Mouse (Mus musculus) ES-Bruce4 (cell line): Measurements from ENCODE around the gene Ppp3r1. TPM values are rescaled to one million over a fixed set of nuclear protein-coding genes. Genes with fewer than 3 reads are reported as not detected.
"Not testable (repeated sequence)": the region's sequence is repeated elsewhere in the genome, so short reads cannot be mapped to it uniquely, and the experiment has no call there.

Experiments used
- H3K27ac ChIP-seq: 2 replicates; pipeline ENCODE4 v1.5.1; 2012; ENCODE audit warnings: low read length, inconsistent platforms; ENCODE audit not compliant: insufficient read depth
- H3K27me3 ChIP-seq: 2 replicates; pipeline ENCODE4 v1.6.1; 2012; ENCODE audit warnings: mild to moderate bottlenecking, low read length, inconsistent platforms; ENCODE audit not compliant: control insufficient read depth, poor library complexity, insufficient read depth, severe bottlenecking
- H3K36me3 ChIP-seq: 2 replicates; pipeline ENCODE4 v1.6.1; 2012; ENCODE audit warnings: inconsistent platforms, mild to moderate bottlenecking, low read length, moderate library complexity; ENCODE audit not compliant: control insufficient read depth, poor library complexity, insufficient read depth, severe bottlenecking
- H3K4me1 ChIP-seq: one replicate; pipeline ENCODE4 v1.8.1; 2011; ENCODE audit warnings: low read length; ENCODE audit not compliant: control insufficient read depth, insufficient read depth
- H3K4me3 ChIP-seq: 2 replicates; pipeline ENCODE4 v1.5.1; 2011; ENCODE audit warnings: low read depth, mild to moderate bottlenecking, low read length
- H3K9ac ChIP-seq: 2 replicates; pipeline ENCODE4 v1.6.1; 2012; ENCODE audit warnings: low read depth, mild to moderate bottlenecking, inconsistent platforms; ENCODE audit not compliant: poor library complexity, severe bottlenecking
- H3K9me3 ChIP-seq: replicated peaks from 2 replicates; pipeline ENCODE4 v1.6.1; 2012; ENCODE audit warnings: mild to moderate bottlenecking, low read length, inconsistent platforms; ENCODE audit not compliant: control insufficient read depth, poor library complexity, insufficient read depth, severe bottlenecking
- CTCF ChIP-seq: IDR thresholded peaks from one replicate; pipeline ENCODE4 v1.8.1; 2011; ENCODE audit warnings: low read depth, low read length
- EP300 ChIP-seq: IDR thresholded peaks from 2 replicates; pipeline ENCODE4 v1.6.1; 2011; ENCODE audit warnings: low read depth, low read length; ENCODE audit not compliant: insufficient read depth
- POLR2A ChIP-seq: IDR thresholded peaks from one replicate; pipeline ENCODE4 v1.8.1; 2011; ENCODE audit warnings: low read length; ENCODE audit not compliant: insufficient read depth
- polyA plus RNA-seq: library from polyadenylated mRNA; stranded (reverse); fragments of >200 nt; gene quantifications from 2 replicates; pipeline ENCODE4 v1.2.4, GENCODE M21; 2011; ENCODE audit warnings: low read depth; ENCODE audit not compliant: missing spikeins, insufficient read depth, insufficient read length

Ppp3r1 gene
- polyA plus RNA-seq, 1 experiment: 75.4 TPM

GRCm38 (mm10) chr11:17236449-17237037 is 77.5 kb downstream of the Ppp3r1 start:
- Histone ChIP-seq H3K4me3 (no peak overlapping the region), H3K27me3 (no peaks in the 10 kb centered on the region), H3K9ac (no peak overlapping the region), H3K27ac (no peak overlapping the region), H3K4me1 (no peaks in the 10 kb centered on the region), H3K36me3 (peaks cover 6% of the 10 kb centered on the region; the same call in 1 of the 2 replicates), H3K9me3 (peaks cover 4% of the 10 kb centered on the region)
- TF ChIP-seq EP300 (no peak), CTCF (no peak), POLR2A (no peak)

GRCm38 (mm10) chr11:17238598-17238997 is 79.5 kb downstream of the Ppp3r1 start:
- H3K36me3 ChIP-seq, H3K9ac ChIP-seq, H3K27me3 ChIP-seq: not testable (repeated sequence)

GRCm38 (mm10) chr11:17248715-17249114 is 89.7 kb downstream of the Ppp3r1 start:
- no peak for TF ChIP-seq EP300
- no peak for TF ChIP-seq POLR2A
- TF ChIP-seq CTCF: no peak
- Histone ChIP-seq H3K9ac (no peak overlapping the region), H3K36me3 (no peaks in the 10 kb centered on the region), H3K4me1 (no peaks in the 10 kb centered on the region), H3K27me3 (no peaks in the 10 kb centered on the region), H3K9me3 (no peaks in the 10 kb centered on the region), H3K4me3 (no peak overlapping the region), H3K27ac (no peak overlapping the region)

More at GRCm38 (mm10) chr11:17238598-17238997, 79.5 kb downstream of the Ppp3r1 start:
- H3K9me3 ChIP-seq, H3K4me3 ChIP-seq, H3K4me1 ChIP-seq, H3K27ac ChIP-seq: not testable (repeated sequence)

Other genes starting within 250 kb of the Ppp3r1 start
- gene Fbxo48, start 207.9 kb upstream of the Ppp3r1 start, polyA plus RNA-seq: 4.6 and 6.7 TPM in 2 replicates
- 0.85 and 1.5 TPM in 2 replicates for gene Cnrip1, start 107.7 kb upstream of the Ppp3r1 start, polyA plus RNA-seq
- not detected in 2 replicates for gene Plek, start 106.9 kb upstream of the Ppp3r1 start, polyA plus RNA-seq
- 39.8 and 44.6 TPM in 2 replicates for gene Wdr92, start 22.8 kb downstream of the Ppp3r1 start, polyA plus RNA-seq
- gene Pno1, start 52.3 kb downstream of the Ppp3r1 start, polyA plus RNA-seq: 93.5 and 104 TPM in 2 replicates
- 94.3 and 114 TPM in 2 replicates for gene C1d, start 98.3 kb downstream of the Ppp3r1 start, polyA plus RNA-seq